Mouse (Mus musculus) stomach, postnatal 0 days (tissue): ENCODE measurements around the gene Gna14. TPM values are rescaled to one million over a fixed set of nuclear protein-coding genes. Genes with fewer than 3 reads are reported as not detected.

Experiments used
- ATAC-seq: fragments of 200-750 bp; cut with Nextera tagmentation; 2 replicates; pipeline ENCODE4 v1.8.0; 2017; ENCODE audit not compliant: low FRiP score, low TSS enrichment
- DNase-seq: peaks from one replicate; pipeline ENCODE4 v3.0.0-alpha.2; 2016; ENCODE audit warnings: low spot score
- H3K27ac ChIP-seq: fragments of 300-500 bp; sonication (generic); replicated peaks from 2 replicates; pipeline ENCODE4 v1.5.1; 2014; ENCODE audit warnings: mild to moderate bottlenecking, control low read depth
- H3K27me3 ChIP-seq: fragments of 300-500 bp; sonication (generic); 2 replicates; pipeline ENCODE4 v1.6.1; 2014; ENCODE audit warnings: low read length; ENCODE audit not compliant: control insufficient read depth, insufficient read depth
- H3K36me3 ChIP-seq: fragments of 300-500 bp; sonication (generic); 2 replicates; pipeline ENCODE4 v1.6.1; 2014; ENCODE audit warnings: low read length, mixed read lengths; ENCODE audit not compliant: control insufficient read depth, insufficient read depth
- H3K4me1 ChIP-seq: fragments of 300-500 bp; sonication (generic); replicated peaks from 2 replicates; pipeline ENCODE4 v1.6.1; 2014; ENCODE audit warnings: antibody characterized with exemption; ENCODE audit not compliant: control insufficient read depth, insufficient read depth
- H3K4me2 ChIP-seq: fragments of 300-500 bp; sonication (generic); replicated peaks from 2 replicates; pipeline ENCODE4 v1.6.1; 2014; ENCODE audit warnings: low read depth, mild to moderate bottlenecking, control low read depth, moderate library complexity
- H3K4me3 ChIP-seq: fragments of 300-500 bp; sonication (generic); 2 replicates; pipeline ENCODE4 v1.5.1; 2014; ENCODE audit warnings: low read depth, low read length, control low read depth
- H3K9ac ChIP-seq: fragments of 300-500 bp; sonication (generic); 2 replicates; pipeline ENCODE4 v1.6.1; 2014; ENCODE audit warnings: mild to moderate bottlenecking, low read length, control low read depth, mixed read lengths
- H3K9me3 ChIP-seq: fragments of 300-500 bp; sonication (generic); 2 replicates; pipeline ENCODE4 v1.6.1; 2016; ENCODE audit warnings: low read length; ENCODE audit not compliant: control insufficient read depth
- CTCF ChIP-seq: IDR thresholded peaks from 2 replicates; pipeline ENCODE4 v1.5.1; 2016; ENCODE audit warnings: antibody characterized with exemption, low read depth, mild to moderate bottlenecking, moderate library complexity
- EP300 ChIP-seq: optimal IDR thresholded peaks from 2 replicates; pipeline ENCODE3; 2016; ENCODE audit warnings: antibody characterized with exemption
- WGBS: fragments of 180-500 bp; shearing (Covaris S2); extraction: QIAGEN DNeasy Blood & Tissue Kit; methylation state at CpG from one replicate; pipeline ENCODE4 v1.1.7; 2014; 5-methylcytosine and 5-hydroxymethylcytosine counted together
- polyA plus RNA-seq: library from polyadenylated mRNA; unstranded; fragments of >200 nt; fragmentation: Nextera tagmentation; extraction: Ambion mirVana; gene quantifications from 2 replicates; pipeline ENCODE4 v1.2.1, GENCODE M21; 2015

Gene Gna14
- polyA plus RNA-seq, 1 experiment from 2014 or later, result 11.7 TPM

- H3K9me3 ChIP-seq, result no peaks in the 10 kb centered on the region
- no peak overlapping the region for H3K27ac ChIP-seq
- no peak for ATAC-seq
- H3K9ac ChIP-seq, result no peak overlapping the region
- H3K4me1 ChIP-seq, result no peaks in the 10 kb centered on the region
- DNase-seq, result no peak
- no peaks in the 10 kb centered on the region for H3K27me3 ChIP-seq
- H3K4me3 ChIP-seq, result no peak overlapping the region
- WGBS, result 48% methylated on average over 6 of the region's 6 CpGs
- H3K4me2 ChIP-seq, result no peak overlapping the region
- TF ChIP-seq CTCF, result no peak
- no peak for TF ChIP-seq EP300
- H3K36me3 ChIP-seq, result no peaks in the 10 kb centered on the region
These were observed 127.1 kb downstream of the Gna14 start for GRCm38 (mm10) chr19:16562676-16563075.

- Histone ChIP-seq H3K9ac (no peak overlapping the region), H3K27ac (no peak overlapping the region), H3K4me3 (no peak overlapping the region), H3K4me1 (no peaks in the 10 kb centered on the region), H3K4me2 (no peak overlapping the region), H3K27me3 (no peaks in the 10 kb centered on the region), H3K9me3 (0 out of 2 replicates have a peak, but pooled peaks cover 3% of the 10 kb centered on the region), H3K36me3 (no peaks in the 10 kb centered on the region; the same call in 1 of the 2 replicates)
- WGBS, result 54% methylated on average over 6 of the region's 6 CpGs
- no peak for TF ChIP-seq CTCF
- no peak for TF ChIP-seq EP300
- ATAC-seq (no peak; the same call in 1 of the 2 replicates), DNase-seq (no peak)
These were observed 141.2 kb downstream of the Gna14 start for GRCm38 (mm10) chr19:16576790-16577189.

GRCm38 (mm10) chr19:16579656-16580260, 144.2 kb downstream of the Gna14 start:
- Histone ChIP-seq H3K27me3 (no peaks in the 10 kb centered on the region), H3K9ac (no peak overlapping the region), H3K4me1 (no peaks in the 10 kb centered on the region), H3K4me3 (no peak overlapping the region), H3K9me3 (0 out of 2 replicates have a peak, but pooled peaks cover 3% of the 10 kb centered on the region), H3K36me3 (no peaks in the 10 kb centered on the region; the same call in 1 of the 2 replicates), H3K27ac (no peak overlapping the region), H3K4me2 (no peak overlapping the region)
- DNase-seq, result no peak
- no peak for TF ChIP-seq EP300
- no peak for TF ChIP-seq CTCF
- WGBS, result 77% methylated on average over 7 of the region's 7 CpGs
- ATAC-seq, result no peak

GRCm38 (mm10) chr19:16580501-16580900, 144.9 kb downstream of the Gna14 start:
- no peak for ATAC-seq
- H3K36me3 ChIP-seq, result no peaks in the 10 kb centered on the region; the same call in 1 of the 2 replicates
- H3K9ac ChIP-seq, result no peak overlapping the region
- no peak overlapping the region for H3K4me2 ChIP-seq
- no peak for DNase-seq
- WGBS, result 91% methylated on average over 8 of the region's 8 CpGs
- H3K27me3 ChIP-seq, result no peaks in the 10 kb centered on the region
- TF ChIP-seq CTCF, result no peak
- TF ChIP-seq EP300, result no peak
- no peak overlapping the region for H3K4me3 ChIP-seq
- 0 out of 2 replicates have a peak, but pooled peaks cover 3% of the 10 kb centered on the region for H3K9me3 ChIP-seq
- H3K27ac ChIP-seq, result no peak overlapping the region
- no peaks in the 10 kb centered on the region for H3K4me1 ChIP-seq

GRCm38 (mm10) chr19:16584546-16584945, 149.0 kb downstream of the Gna14 start:
- no peaks in the 10 kb centered on the region for H3K27me3 ChIP-seq
- H3K4me3 ChIP-seq, result no peak overlapping the region
- WGBS, result 83% methylated on average over 7 of the region's 7 CpGs
- TF ChIP-seq CTCF (no peak), EP300 (no peak)
- no peak for ATAC-seq
- no peak for DNase-seq
- H3K36me3 ChIP-seq, result no peaks in the 10 kb centered on the region; the same call in 1 of the 2 replicates
- no peak overlapping the region for H3K4me2 ChIP-seq
- no peak overlapping the region for H3K9ac ChIP-seq
- no peaks in the 10 kb centered on the region for H3K4me1 ChIP-seq
- no peak overlapping the region for H3K27ac ChIP-seq
- 0 out of 2 replicates have a peak, but pooled peaks cover 3% of the 10 kb centered on the region for H3K9me3 ChIP-seq

- Histone ChIP-seq H3K4me1 (no peaks in the 10 kb centered on the region), H3K27me3 (no peaks in the 10 kb centered on the region), H3K36me3 (no peaks in the 10 kb centered on the region; the same call in 1 of the 2 replicates), H3K4me3 (no peak overlapping the region), H3K27ac (no peak overlapping the region), H3K9ac (no peak overlapping the region), H3K9me3 (0 out of 2 replicates have a peak, but pooled peaks cover 3% of the 10 kb centered on the region), H3K4me2 (no peak overlapping the region)
- ATAC-seq (peak; percentile 73; the same call in 1 of the 2 replicates), DNase-seq (no peak)
- WGBS, result 17% methylated on average over 3 of the region's 3 CpGs
- TF ChIP-seq CTCF, result peak; percentile 73
- no peak for TF ChIP-seq EP300
These were observed 149.8 kb downstream of the Gna14 start for GRCm38 (mm10) chr19:16585379-16585778.
